Mouse (Mus musculus) bone marrow macrophage, adult 2 months (primary cell): ENCODE results near the gene Slc35d1. TPM values are rescaled to one million over a fixed set of nuclear protein-coding genes. Genes with fewer than 3 reads are reported as not detected.

Experiments used
- H3K27ac ChIP-seq: 2 replicates; pipeline ENCODE4 v1.5.1; 2012; ENCODE audit warnings: low read depth, low read length; ENCODE audit not compliant: insufficient read depth
- H3K4me1 ChIP-seq: 2 replicates; pipeline ENCODE4 v1.6.1; 2012; ENCODE audit warnings: low read length; ENCODE audit not compliant: control insufficient read depth, insufficient read depth
- H3K4me3 ChIP-seq: 2 replicates; pipeline ENCODE4 v1.5.1; 2012; ENCODE audit warnings: mild to moderate bottlenecking, low read length, moderate library complexity; ENCODE audit not compliant: insufficient read depth
- CTCF ChIP-seq: IDR thresholded peaks from 2 replicates; pipeline ENCODE4 v1.5.1; 2012; ENCODE audit warnings: low read depth, mild to moderate bottlenecking, low read length, moderate library complexity
- POLR2A ChIP-seq: IDR thresholded peaks from 2 replicates; pipeline ENCODE4 v1.6.1; 2012; ENCODE audit warnings: mild to moderate bottlenecking, low read depth, low read length, borderline replicate concordance
- polyA plus RNA-seq: library from polyadenylated mRNA; stranded (reverse); fragments of >200 nt; gene quantifications from 2 replicates; pipeline ENCODE4 v1.2.4, GENCODE M21; 2012; ENCODE audit not compliant: missing spikeins, insufficient read depth, insufficient read length

Slc35d1 gene
- polyA plus RNA-seq, result 4.9 and 6.0 TPM in 2 replicates

- Histone ChIP-seq H3K4me3 (peak within 1 kb of the TSS; percentile 96), H3K27ac (peak within 1 kb of the TSS; percentile 55), H3K4me1 (peaks cover 8% of the 10 kb centered on the region; the same call in 1 of the 2 replicates)
- TF ChIP-seq POLR2A (no peak), CTCF (no peak)
These were observed at the start of gene Slc35d1 for GRCm38 (mm10) chr4:103214925-103215820. TSS of gene Slc35d1 (minus strand) at chr4:103215164.

- Histone ChIP-seq H3K4me3 (no peak overlapping the region), H3K27ac (no peak overlapping the region)
- TF ChIP-seq CTCF, result no peak
- no peak for TF ChIP-seq POLR2A
These were observed 48.9 kb upstream of the Slc35d1 start for GRCm38 (mm10) chr4:103263812-103264396.

GRCm38 (mm10) chr4:103263378-103263777, 48.4 kb upstream of the Slc35d1 start:
- H3K4me3 ChIP-seq, result no peak overlapping the region
- H3K27ac ChIP-seq, result no peak overlapping the region
- no peaks in the 10 kb centered on the region for H3K4me1 ChIP-seq
- TF ChIP-seq CTCF, result no peak
- TF ChIP-seq POLR2A, result no peak

More at GRCm38 (mm10) chr4:103263812-103264396, 48.9 kb upstream of the Slc35d1 start:
- H3K4me1 ChIP-seq, result no peaks in the 10 kb centered on the region

DNA sequence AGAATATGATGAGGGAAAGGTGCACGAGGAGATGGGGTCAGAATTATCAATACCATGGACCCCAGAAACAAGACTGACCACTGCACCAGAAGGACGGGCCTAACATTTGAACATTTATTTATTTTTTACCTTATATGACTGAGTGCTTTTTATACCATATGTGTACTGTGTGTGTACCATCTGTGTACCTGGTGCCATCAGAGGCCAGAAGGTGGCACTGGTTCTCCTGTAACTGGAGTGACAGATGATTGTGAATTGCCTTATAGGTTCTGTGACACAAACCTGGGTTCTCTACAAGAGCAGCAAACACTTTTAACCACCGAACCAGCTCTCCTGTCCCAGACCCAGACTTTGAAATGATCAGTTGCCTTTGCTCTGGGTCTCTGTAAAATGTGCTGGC, 43.9 kb upstream of the Slc35d1 start:
- H3K4me3 ChIP-seq, result no peak overlapping the region
- no peaks in the 10 kb centered on the region for H3K4me1 ChIP-seq
- no peak for TF ChIP-seq CTCF
- TF ChIP-seq POLR2A, result no peak
- H3K27ac ChIP-seq, result no peak overlapping the region

- TF ChIP-seq CTCF (no peak), POLR2A (no peak)
- Histone ChIP-seq H3K4me1 (no peaks in the 10 kb centered on the region), H3K27ac (no peak overlapping the region), H3K4me3 (no peak overlapping the region)
These were observed 38.9 kb upstream of the Slc35d1 start for GRCm38 (mm10) chr4:103253846-103254245.

GRCm38 (mm10) chr4:103249436-103250085, 34.6 kb upstream of the Slc35d1 start:
- no peak overlapping the region for H3K4me3 ChIP-seq
- H3K4me1 ChIP-seq, result no peaks in the 10 kb centered on the region
- TF ChIP-seq CTCF (no peak), POLR2A (no peak)
- H3K27ac ChIP-seq, result no peak overlapping the region

DNA sequence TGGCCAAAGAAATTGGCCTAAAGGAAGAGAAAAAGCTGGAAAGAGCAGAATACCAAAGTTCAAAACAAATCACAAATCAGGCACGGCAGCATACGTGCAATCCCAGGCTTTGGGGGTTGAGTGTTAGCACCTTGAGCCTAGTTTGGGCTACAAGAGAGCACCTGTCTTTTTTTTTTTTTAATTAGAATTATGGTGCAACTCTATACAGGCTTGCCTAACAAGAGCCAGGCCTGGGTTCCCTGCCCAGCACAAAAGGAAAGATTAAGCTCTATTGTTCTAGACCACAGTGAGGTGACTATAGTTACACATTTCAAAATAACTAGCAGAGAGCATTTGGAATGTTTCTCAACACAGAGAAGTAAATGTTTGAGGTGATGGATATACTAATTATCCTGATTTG, 32.8 kb upstream of the Slc35d1 start:
- Histone ChIP-seq H3K4me1 (no peaks in the 10 kb centered on the region), H3K4me3 (no peak overlapping the region), H3K27ac (no peak overlapping the region)
- no peak for TF ChIP-seq CTCF
- TF ChIP-seq POLR2A, result no peak

GRCm38 (mm10) chr4:103247249-103247648, 32.3 kb upstream of the Slc35d1 start:
- no peak for TF ChIP-seq POLR2A
- TF ChIP-seq CTCF, result no peak
- Histone ChIP-seq H3K4me3 (no peak overlapping the region), H3K27ac (no peak overlapping the region), H3K4me1 (no peaks in the 10 kb centered on the region)

DNA sequence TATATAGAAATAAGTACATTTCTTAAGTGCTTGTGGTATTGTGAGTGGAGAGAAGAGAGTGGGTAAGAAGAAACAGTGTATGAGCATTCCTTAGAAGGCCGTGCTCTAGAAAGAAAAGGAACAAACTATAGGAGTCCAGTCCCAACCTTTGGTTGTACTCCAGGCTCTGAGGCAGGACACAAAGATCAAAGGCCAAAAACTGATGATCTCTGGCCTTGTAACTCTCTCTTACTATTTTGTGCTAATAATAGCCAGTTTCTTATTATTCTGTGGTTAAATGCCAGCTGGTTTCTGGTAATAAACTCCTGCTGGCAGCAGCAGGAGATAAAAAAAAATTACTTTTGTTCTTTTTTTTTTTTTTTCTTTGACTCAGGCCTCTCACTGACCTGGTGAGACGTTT, 17.2 kb upstream of the Slc35d1 start:
- Histone ChIP-seq H3K4me1 (no peaks in the 10 kb centered on the region), H3K4me3 (no peak overlapping the region), H3K27ac (no peak overlapping the region)
- TF ChIP-seq CTCF, result no peak
- TF ChIP-seq POLR2A, result no peak
